Mouse (Mus musculus) heart, embryonic 11.5 days (tissue): ENCODE results near the gene C9. TPM values are rescaled to one million over a fixed set of nuclear protein-coding genes. Genes with fewer than 3 reads are reported as not detected.

Experiments used
- ATAC-seq: fragments of 200-750 bp; cut with Nextera tagmentation; replicated peaks from 2 replicates; pipeline ENCODE4 v1.8.0; 2017; ENCODE audit warnings: moderate library complexity; ENCODE audit not compliant: insufficient number of reproducible peaks, low FRiP score, low TSS enrichment
- H3K27ac ChIP-seq: fragments of 300-500 bp; sonication (generic); 2 replicates; pipeline ENCODE4 v1.5.1; 2014; ENCODE audit warnings: mild to moderate bottlenecking, low read depth, low read length
- H3K27me3 ChIP-seq: fragments of 300-500 bp; sonication (generic); 2 replicates; pipeline ENCODE4 v1.6.1; 2014; ENCODE audit warnings: mild to moderate bottlenecking, low read length, mixed read lengths; ENCODE audit not compliant: control insufficient read depth, insufficient read depth
- H3K36me3 ChIP-seq: fragments of 300-500 bp; sonication (generic); 2 replicates; pipeline ENCODE4 v1.6.1; 2014; ENCODE audit warnings: mild to moderate bottlenecking, low read length, moderate library complexity, mixed read lengths; ENCODE audit not compliant: control insufficient read depth, insufficient read depth
- H3K4me1 ChIP-seq: fragments of 300-500 bp; sonication (generic); 2 replicates; pipeline ENCODE4 v1.6.1; 2014; ENCODE audit warnings: low read length; ENCODE audit not compliant: control insufficient read depth, insufficient read depth
- H3K4me2 ChIP-seq: fragments of 300-500 bp; sonication (generic); 2 replicates; pipeline ENCODE4 v1.6.1; 2014; ENCODE audit warnings: mild to moderate bottlenecking, moderate library complexity
- H3K4me3 ChIP-seq: fragments of 300-500 bp; sonication (generic); 2 replicates; pipeline ENCODE4 v1.5.1; 2014; ENCODE audit warnings: low read depth, low read length
- H3K9ac ChIP-seq: fragments of 300-500 bp; sonication (generic); 2 replicates; pipeline ENCODE4 v1.6.1; 2014; ENCODE audit warnings: mild to moderate bottlenecking, low read depth, low read length, moderate library complexity
- H3K9me3 ChIP-seq: fragments of 300-500 bp; sonication (generic); replicated peaks from 2 replicates; pipeline ENCODE4 v1.6.1; 2016; ENCODE audit warnings: low read length; ENCODE audit not compliant: control insufficient read depth
- WGBS: fragments of 180-500 bp; shearing (Covaris S2); extraction: QIAGEN DNeasy Blood & Tissue Kit; methylation state at CpG from one replicate; pipeline ENCODE4 v1.1.7; 2014; ENCODE audit not compliant: insufficient replicate concordance; 5-methylcytosine and 5-hydroxymethylcytosine counted together
- polyA plus RNA-seq: library from polyadenylated mRNA; unstranded; fragments of >200 nt; fragmentation: Nextera tagmentation; extraction: Ambion mirVana; gene quantifications from 2 replicates; pipeline ENCODE4 v1.2.1, GENCODE M21; 2014

C9 gene
- polyA plus RNA-seq, 1 experiment from 2014 or later, result not detected

DNA sequence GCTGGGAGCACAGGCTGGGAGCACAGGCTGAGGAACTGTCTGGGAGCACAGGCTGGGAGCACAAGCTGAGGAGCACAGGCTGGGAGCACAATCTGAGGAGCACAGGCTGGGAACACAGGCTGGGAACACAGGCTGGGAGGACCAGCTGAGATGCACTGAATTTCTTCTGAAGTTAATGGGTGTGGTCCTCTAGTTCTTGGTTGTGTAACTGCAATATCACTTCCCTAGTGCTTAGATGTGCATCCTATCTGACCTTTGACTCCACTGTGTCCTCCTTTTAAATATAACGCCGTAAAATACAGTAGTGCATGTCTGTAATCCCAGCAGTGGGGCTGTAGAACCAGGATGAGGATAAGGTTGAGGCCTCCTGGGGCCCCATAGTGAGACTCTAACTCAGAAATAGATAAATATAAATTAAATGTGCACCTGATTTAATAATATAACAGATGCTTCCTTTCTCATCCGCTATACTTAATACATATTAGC lies 88.8 kb downstream of the C9 start:
- H3K4me2 ChIP-seq, result no peak overlapping the region
- H3K4me3 ChIP-seq, result no peak overlapping the region
- H3K9ac ChIP-seq, result no peak overlapping the region
- no peak for ATAC-seq
- H3K27me3 ChIP-seq, result no peaks in the 10 kb centered on the region
- WGBS, result 85% methylated on average over 3 of the region's 3 CpGs
- H3K36me3 ChIP-seq, result no peaks in the 10 kb centered on the region
- no peaks in the 10 kb centered on the region for H3K9me3 ChIP-seq
- no peak overlapping the region for H3K27ac ChIP-seq
- H3K4me1 ChIP-seq, result no peaks in the 10 kb centered on the region

DNA sequence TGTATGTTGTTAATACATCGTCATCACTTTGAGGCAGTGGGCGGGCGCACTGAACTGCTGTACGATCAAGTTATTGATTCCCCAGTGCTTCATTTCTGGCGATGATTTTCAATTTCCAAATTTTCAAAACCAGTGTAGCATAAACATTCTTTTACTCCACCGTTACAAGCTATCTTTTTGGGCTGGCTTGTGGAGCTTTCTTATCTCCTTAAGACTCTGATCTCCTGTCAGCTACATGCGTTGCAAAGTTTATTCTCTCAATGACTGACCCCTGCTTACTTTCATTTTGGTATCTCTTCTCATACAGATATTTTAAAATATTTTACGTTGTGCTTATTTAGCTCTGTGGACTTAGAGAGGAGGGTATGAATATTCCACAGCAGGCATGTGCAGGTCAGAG lies 89.5 kb downstream of the C9 start:
- no peaks in the 10 kb centered on the region for H3K9me3 ChIP-seq
- 69% methylated on average over 8 of the region's 8 CpGs for WGBS
- no peak overlapping the region for H3K27ac ChIP-seq
- H3K9ac ChIP-seq, result no peak overlapping the region
- no peaks in the 10 kb centered on the region for H3K36me3 ChIP-seq
- no peaks in the 10 kb centered on the region for H3K27me3 ChIP-seq
- H3K4me1 ChIP-seq, result no peaks in the 10 kb centered on the region
- H3K4me3 ChIP-seq, result no peak overlapping the region
- H3K4me2 ChIP-seq, result no peak overlapping the region
- ATAC-seq, result no peak

GRCm38 (mm10) chr15:6539639-6540338 lies 94.7 kb downstream of the C9 start:
- ATAC-seq, result no peak
- Histone ChIP-seq H3K27ac (no peak overlapping the region), H3K9ac (no peak overlapping the region), H3K4me3 (no peak overlapping the region), H3K9me3 (no peaks in the 10 kb centered on the region), H3K4me1 (no peaks in the 10 kb centered on the region), H3K27me3 (no peaks in the 10 kb centered on the region), H3K4me2 (no peak overlapping the region), H3K36me3 (no peaks in the 10 kb centered on the region)
- WGBS, result 55% methylated on average over 7 of the region's 7 CpGs

Other genes starting within 250 kb of the C9 start
- 46.0 and 52.2 TPM in 2 replicates for gene Dab2, start 145.5 kb upstream of the C9 start, polyA plus RNA-seq
- gene Fyb, start 77.5 kb downstream of the C9 start, polyA plus RNA-seq, result 3.7 and 4.6 TPM in 2 replicates